Mouse (Mus musculus) limb, embryonic 11.5 days (tissue): ENCODE data around the gene Scamp3. TPM values are rescaled to one million over a fixed set of nuclear protein-coding genes. Genes with fewer than 3 reads are reported as not detected.

Experiments
- ATAC-seq: fragments of 200-750 bp; cut with Nextera tagmentation; 2 replicates; pipeline ENCODE4 v1.8.0; 2017; ENCODE audit warnings: low read depth; ENCODE audit not compliant: insufficient number of reproducible peaks, low FRiP score, low TSS enrichment
- DNase-seq: peaks from one replicate; pipeline ENCODE4 v3.0.0-alpha.2; 2015; ENCODE audit warnings: low spot score
- H3K27ac ChIP-seq: fragments of 300-500 bp; sonication (generic); replicated peaks from 2 replicates; pipeline ENCODE4 v1.5.1; 2014; ENCODE audit warnings: low read depth, mild to moderate bottlenecking, low read length
- H3K27me3 ChIP-seq: fragments of 300-500 bp; sonication (generic); 2 replicates; pipeline ENCODE4 v1.6.1; 2014; ENCODE audit warnings: mild to moderate bottlenecking, low read length, mixed read lengths; ENCODE audit not compliant: control insufficient read depth, insufficient read depth
- H3K36me3 ChIP-seq: fragments of 300-500 bp; sonication (generic); 2 replicates; pipeline ENCODE4 v1.6.1; 2014; ENCODE audit warnings: mild to moderate bottlenecking, low read length, moderate library complexity, mixed read lengths; ENCODE audit not compliant: control insufficient read depth, insufficient read depth
- H3K4me1 ChIP-seq: fragments of 300-500 bp; sonication (generic); 2 replicates; pipeline ENCODE4 v1.6.1; 2014; ENCODE audit warnings: low read length, mixed read lengths; ENCODE audit not compliant: control insufficient read depth, insufficient read depth
- H3K4me2 ChIP-seq: fragments of 300-500 bp; sonication (generic); 2 replicates; pipeline ENCODE4 v1.6.1; 2014; ENCODE audit warnings: low read depth, mild to moderate bottlenecking, moderate library complexity; ENCODE audit not compliant: severe bottlenecking
- H3K4me3 ChIP-seq: fragments of 300-500 bp; sonication (generic); 2 replicates; pipeline ENCODE4 v1.5.1; 2014; ENCODE audit warnings: low read depth, low read length
- H3K9ac ChIP-seq: fragments of 300-500 bp; sonication (generic); 2 replicates; pipeline ENCODE4 v1.6.1; 2014; ENCODE audit warnings: mild to moderate bottlenecking, low read length
- H3K9me3 ChIP-seq: fragments of 300-500 bp; sonication (generic); 2 replicates; pipeline ENCODE4 v1.6.1; 2016; ENCODE audit warnings: low read length; ENCODE audit not compliant: control insufficient read depth
- WGBS: fragments of 180-500 bp; shearing (Covaris S2); extraction: QIAGEN DNeasy Blood & Tissue Kit; methylation state at CpG from one replicate; pipeline ENCODE4 v1.1.7; 2014; 5-methylcytosine and 5-hydroxymethylcytosine counted together
- polyA plus RNA-seq: library from polyadenylated mRNA; unstranded; fragments of >200 nt; fragmentation: Nextera tagmentation; extraction: Ambion mirVana; gene quantifications from 2 replicates; pipeline ENCODE4 v1.2.1, GENCODE M21; 2014

Scamp3 gene
- polyA plus RNA-seq, 1 experiment from 2014 or later, result 107 TPM

- Histone ChIP-seq H3K27me3 (no peaks in the 10 kb centered on the region), H3K9ac (peak overlapping the region; percentile 59), H3K4me3 (peak overlapping the region; percentile 21), H3K9me3 (no peaks in the 10 kb centered on the region), H3K27ac (peak overlapping the region; percentile 64), H3K36me3 (no peaks in the 10 kb centered on the region), H3K4me1 (peaks cover 4% of the 10 kb centered on the region), H3K4me2 (peak overlapping the region; percentile 35)
- WGBS, result 11% methylated on average over 33 of the region's 33 CpGs
- DNase-seq, result peak; percentile 90
- peak; percentile 93 for ATAC-seq
Observed at GRCm38 (mm10) chr3:89195979-89196877, 19.0 kb downstream of the Scamp3 start.

- H3K9ac ChIP-seq, result no peak overlapping the region
- ATAC-seq (no peak), DNase-seq (no peak)
- no peak overlapping the region for H3K27ac ChIP-seq
- H3K4me3 ChIP-seq, result no peak overlapping the region
- 82% methylated on average over 3 of the region's 3 CpGs for whole genome bisulfite sequencing
- H3K4me1 ChIP-seq, result peaks cover 8% of the 10 kb centered on the region
- H3K27me3 ChIP-seq, result no peaks in the 10 kb centered on the region
- H3K9me3 ChIP-seq, result no peaks in the 10 kb centered on the region
- no peak overlapping the region for H3K4me2 ChIP-seq
- no peaks in the 10 kb centered on the region for H3K36me3 ChIP-seq
Observed at GRCm38 (mm10) chr3:89199839-89200238, 22.6 kb downstream of the Scamp3 start.

DNA sequence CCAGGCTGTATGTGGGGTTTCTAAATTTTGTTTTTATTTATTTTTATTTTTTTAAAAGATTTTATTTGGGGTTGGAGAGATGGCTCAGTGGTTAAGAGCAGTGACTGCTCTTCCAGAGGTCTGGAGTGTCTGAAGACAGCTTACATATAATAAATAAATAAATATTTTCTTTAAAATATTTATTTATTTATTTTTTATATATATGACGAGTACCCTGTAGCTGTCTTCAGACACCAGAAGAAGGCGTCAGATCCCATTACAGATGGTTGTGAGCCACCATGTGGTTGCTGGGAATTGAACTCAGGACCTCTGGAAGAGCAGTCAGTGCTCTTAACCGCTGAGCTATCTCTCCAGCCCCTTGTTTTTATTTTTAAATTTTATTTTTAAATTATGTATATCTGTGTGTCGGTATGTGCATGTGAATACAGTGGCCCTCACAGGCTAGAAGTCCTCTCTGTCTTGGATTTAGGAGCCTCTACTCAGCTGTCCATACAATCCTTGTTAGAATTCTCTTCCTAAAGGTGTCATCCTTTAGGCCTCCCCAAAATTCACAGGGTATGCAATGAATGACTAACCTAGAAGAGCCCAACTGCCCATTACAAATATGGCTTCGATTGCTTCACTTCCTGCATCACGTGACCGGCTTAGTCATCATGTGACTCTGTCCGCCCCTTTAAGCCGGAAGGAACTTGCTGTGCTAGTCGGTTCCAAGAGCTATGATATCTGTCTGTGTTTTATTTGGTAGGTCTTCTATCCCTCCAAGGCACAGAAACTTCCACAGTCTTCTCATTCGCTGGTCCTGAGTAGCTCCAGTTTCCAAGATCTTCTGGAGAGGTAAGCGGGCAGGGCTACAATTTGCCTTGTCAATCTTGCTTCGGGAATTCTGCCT lies 25.2 kb downstream of the Scamp3 start, which contains the start of gene Gba:
Gene Gba (plus strand): TSS at position 676 of the 889 bp plus-strand sequence.
- Histone ChIP-seq H3K36me3 (peaks cover 8% of the 10 kb centered on the region; the same call in 1 of the 2 replicates), H3K27me3 (no peaks in the 10 kb centered on the region), H3K9ac (peak within 1 kb of the TSS; percentile 3; the same call in 1 of the 2 replicates), H3K9me3 (no peaks in the 10 kb centered on the region), H3K4me1 (0 out of 2 replicates have a peak, but pooled peaks cover 4% of the 10 kb centered on the region), H3K4me2 (peak within 1 kb of the TSS; percentile 51), H3K27ac (no peak within 1 kb of the TSS), H3K4me3 (peak within 1 kb of the TSS; percentile 41)
- peak; percentile 89 for DNase-seq
- WGBS, result 27% methylated on average over 13 of the region's 13 CpGs
- peak; percentile 76; the same call in 1 of the 2 replicates for ATAC-seq

- Histone ChIP-seq H3K4me2 (peak overlapping the region; percentile 51), H3K4me1 (0 out of 2 replicates have a peak, but pooled peaks cover 4% of the 10 kb centered on the region), H3K27me3 (no peaks in the 10 kb centered on the region), H3K4me3 (peak overlapping the region; percentile 41), H3K9me3 (no peaks in the 10 kb centered on the region), H3K27ac (no peak overlapping the region), H3K36me3 (peaks cover 14% of the 10 kb centered on the region; the same call in 1 of the 2 replicates), H3K9ac (no peak overlapping the region; the same call in 1 of the 2 replicates)
- WGBS, result 44% methylated on average over 5 of the region's 5 CpGs
- no peak for DNase-seq
- no peak for ATAC-seq
Observed at GRCm38 (mm10) chr3:89203142-89203514, 25.9 kb downstream of the Scamp3 start.

- no peak overlapping the region for H3K4me3 ChIP-seq
- no peaks in the 10 kb centered on the region for H3K27me3 ChIP-seq
- peaks cover 34% of the 10 kb centered on the region for H3K36me3 ChIP-seq
- H3K9me3 ChIP-seq, result no peaks in the 10 kb centered on the region
- DNase-seq (no peak), ATAC-seq (no peak)
- 0 out of 2 replicates have a peak, but pooled peaks cover 4% of the 10 kb centered on the region for H3K4me1 ChIP-seq
- H3K4me2 ChIP-seq, result no peak overlapping the region
- H3K9ac ChIP-seq, result no peak overlapping the region
- 92% methylated on average over 7 of the region's 7 CpGs for WGBS
- H3K27ac ChIP-seq, result no peak overlapping the region
Observed at GRCm38 (mm10) chr3:89206079-89206478, 28.8 kb downstream of the Scamp3 start.

- WGBS, result 88% methylated on average over 2 of the region's 2 CpGs
- H3K27me3 ChIP-seq, result no peaks in the 10 kb centered on the region
- ATAC-seq (no peak), DNase-seq (no peak)
- H3K4me3 ChIP-seq, result no peak overlapping the region
- H3K9me3 ChIP-seq, result no peaks in the 10 kb centered on the region
- H3K27ac ChIP-seq, result no peak overlapping the region
- H3K36me3 ChIP-seq, result peaks cover 34% of the 10 kb centered on the region
- no peak overlapping the region for H3K9ac ChIP-seq
- H3K4me2 ChIP-seq, result no peak overlapping the region
- 0 out of 2 replicates have a peak, but pooled peaks cover 4% of the 10 kb centered on the region for H3K4me1 ChIP-seq
Observed at GRCm38 (mm10) chr3:89206695-89207094, 29.4 kb downstream of the Scamp3 start.

GRCm38 (mm10) chr3:89208075-89208657 lies 30.9 kb downstream of the Scamp3 start:
- ATAC-seq (no peak), DNase-seq (no peak)
- WGBS, result 84% methylated on average over 13 of the region's 13 CpGs

GRCm38 (mm10) chr3:89208736-89209135 lies 31.5 kb downstream of the Scamp3 start:
- Histone ChIP-seq H3K9me3 (no peaks in the 10 kb centered on the region), H3K36me3 (peaks cover 34% of the 10 kb centered on the region), H3K4me3 (no peak overlapping the region), H3K4me1 (no peaks in the 10 kb centered on the region), H3K9ac (no peak overlapping the region), H3K27ac (no peak overlapping the region), H3K4me2 (no peak overlapping the region), H3K27me3 (no peaks in the 10 kb centered on the region)
- DNase-seq (no peak), ATAC-seq (no peak)
- WGBS, result 91% methylated on average over 6 of the region's 6 CpGs

More at GRCm38 (mm10) chr3:89208075-89208657, 30.9 kb downstream of the Scamp3 start:
- H3K27ac ChIP-seq, result no peak overlapping the region
- no peak overlapping the region for H3K4me3 ChIP-seq
- H3K4me1 ChIP-seq, result 0 out of 2 replicates have a peak, but pooled peaks cover 3% of the 10 kb centered on the region
- no peak overlapping the region for H3K4me2 ChIP-seq
- H3K36me3 ChIP-seq, result peaks cover 34% of the 10 kb centered on the region
- no peaks in the 10 kb centered on the region for H3K9me3 ChIP-seq
- no peak overlapping the region for H3K9ac ChIP-seq
- H3K27me3 ChIP-seq, result no peaks in the 10 kb centered on the region
